Mouse (Mus musculus) yolk sac, embryonic 10.5 days (tissue): Measurements from ENCODE around the gene Aldh6a1.

Experiments
- DNase-seq: peaks from one replicate; pipeline ENCODE4 v3.0.0-alpha.2; 2017; ENCODE audit warnings: low spot score

Aldh6a1 gene

GRCm38 (mm10) chr12:84416834-84417604 is 33.8 kb downstream of the Aldh6a1 start, which contains the start of gene Rnf113a2:
TSS of gene Rnf113a2 (plus strand) at chr12:84417196.
- peak; percentile 82 for DNase-seq

GRCm38 (mm10) chr12:84408819-84409507 is 41.8 kb downstream of the Aldh6a1 start, which contains the start of the genes Entpd5 and Bbof1:
TSS of gene Entpd5 (minus strand) at chr12:84409029.
TSS of gene Bbof1 (plus strand) at chr12:84409071.
- DNase-seq, result peak; percentile 79

DNA sequence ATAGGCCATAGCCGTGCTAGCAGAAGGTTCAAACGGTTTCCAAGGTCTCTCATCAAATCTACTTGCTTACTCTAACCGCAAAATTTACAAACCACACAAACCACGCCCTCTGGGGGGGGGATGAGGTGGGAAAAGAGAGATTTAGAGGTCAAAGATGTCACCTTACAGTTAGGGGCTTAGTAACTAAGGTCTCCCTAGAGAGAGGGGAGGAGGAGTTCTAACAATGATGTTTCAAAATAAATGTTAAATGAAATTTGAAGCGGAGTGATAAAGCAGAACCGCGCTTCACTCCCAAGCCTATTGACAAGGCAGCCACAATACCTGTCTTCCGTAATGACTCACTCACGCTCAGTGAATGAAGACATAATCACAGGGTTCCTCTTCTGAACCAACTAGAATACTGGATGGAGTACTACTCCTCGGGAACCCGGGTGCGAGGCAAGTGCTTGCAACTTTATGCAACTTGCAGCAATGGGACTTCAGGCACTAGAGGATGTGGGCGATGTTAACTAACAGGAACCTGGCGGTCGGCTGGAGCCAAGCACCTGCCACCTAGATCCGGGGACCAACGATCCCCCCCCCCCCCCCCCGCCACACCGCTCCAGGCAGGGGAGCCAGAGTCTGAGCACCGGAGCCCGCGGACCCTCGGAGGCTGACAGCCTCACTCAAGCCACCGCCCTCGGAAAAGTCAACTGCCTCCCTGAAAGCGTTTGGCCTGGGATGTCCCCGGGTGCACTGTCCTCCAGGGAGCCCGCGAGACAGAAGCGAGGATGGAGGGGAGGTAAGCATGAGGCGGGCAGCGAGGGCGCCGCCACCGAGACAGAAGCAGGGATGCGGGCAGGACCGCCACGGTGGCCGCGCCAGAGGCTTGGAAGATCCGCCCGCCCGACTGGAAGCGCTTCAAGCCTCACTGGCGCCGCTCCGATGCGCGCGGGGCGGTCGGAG is 42.7 kb downstream of the Aldh6a1 start:
- peak; percentile 67 for DNase-seq

DNA sequence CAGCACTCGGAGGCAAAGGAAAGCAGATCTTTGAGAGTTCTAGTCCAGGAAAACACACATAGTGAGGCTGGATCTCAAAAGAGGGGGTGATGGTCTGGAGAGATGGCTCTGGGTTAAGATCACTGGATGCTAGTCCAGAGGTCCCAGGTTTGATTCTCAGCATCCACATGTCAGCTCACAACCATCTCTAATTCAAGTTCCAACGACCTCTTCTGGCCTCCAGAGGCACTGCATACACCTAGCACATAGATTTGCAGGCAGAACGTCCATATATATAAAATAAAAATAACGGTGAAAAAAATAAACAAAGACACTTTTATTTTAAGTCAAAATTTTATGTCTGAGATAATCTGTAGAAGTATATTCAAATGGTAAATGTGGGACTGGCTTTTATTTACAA is 43.5 kb downstream of the Aldh6a1 start:
- no peak for DNase-seq

GRCm38 (mm10) chr12:84404541-84404940 is 46.3 kb downstream of the Aldh6a1 start:
- DNase-seq, result no peak

- peak; percentile 53 for DNase-seq
Measured at GRCm38 (mm10) chr12:84402923-84403322, 47.9 kb downstream of the Aldh6a1 start.

DNA sequence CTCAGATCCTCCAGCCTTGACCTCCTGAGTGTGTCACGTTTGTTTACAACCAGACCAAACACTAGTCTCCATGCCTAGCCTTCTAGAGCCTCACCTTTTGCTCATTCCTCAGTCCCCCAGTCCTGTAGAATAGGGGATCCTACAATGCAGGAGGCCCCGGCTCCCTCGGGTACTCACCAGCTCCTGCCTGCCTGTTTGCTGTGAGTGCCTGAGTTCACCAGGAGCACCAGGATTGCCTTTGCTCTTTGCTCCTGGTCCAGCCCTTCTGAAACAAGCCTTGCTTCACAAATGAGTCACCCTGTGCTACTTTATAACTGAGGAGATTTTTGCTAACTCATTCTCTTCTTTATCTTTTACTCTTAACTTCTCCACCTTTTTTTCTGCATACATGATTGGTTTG is 50.2 kb downstream of the Aldh6a1 start:
- DNase-seq, result peak; percentile 76

DNA sequence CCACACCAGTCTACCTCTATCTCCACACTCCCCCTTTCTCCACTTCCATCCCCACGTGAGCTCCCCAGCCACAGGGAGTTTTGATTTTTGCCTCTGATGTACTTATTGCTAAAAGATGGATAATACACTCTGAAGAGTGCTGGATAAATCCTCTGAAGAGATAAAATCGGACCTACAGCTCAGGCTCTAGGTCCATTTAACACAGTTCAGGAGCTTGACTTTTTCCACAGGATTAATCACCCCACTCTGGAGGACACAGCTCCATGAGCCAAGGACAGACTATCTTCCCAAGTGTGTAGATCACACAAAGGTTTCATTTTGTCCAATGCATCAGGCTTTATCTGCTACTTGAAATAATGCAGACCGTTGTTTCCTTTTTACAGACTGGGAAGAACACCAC is 50.7 kb downstream of the Aldh6a1 start:
- no peak for DNase-seq

- no peak for DNase-seq
Measured at GRCm38 (mm10) chr12:84399663-84400062, 51.1 kb downstream of the Aldh6a1 start.

GRCm38 (mm10) chr12:84399135-84399534 is 51.7 kb downstream of the Aldh6a1 start:
- DNase-seq, result no peak

DNA sequence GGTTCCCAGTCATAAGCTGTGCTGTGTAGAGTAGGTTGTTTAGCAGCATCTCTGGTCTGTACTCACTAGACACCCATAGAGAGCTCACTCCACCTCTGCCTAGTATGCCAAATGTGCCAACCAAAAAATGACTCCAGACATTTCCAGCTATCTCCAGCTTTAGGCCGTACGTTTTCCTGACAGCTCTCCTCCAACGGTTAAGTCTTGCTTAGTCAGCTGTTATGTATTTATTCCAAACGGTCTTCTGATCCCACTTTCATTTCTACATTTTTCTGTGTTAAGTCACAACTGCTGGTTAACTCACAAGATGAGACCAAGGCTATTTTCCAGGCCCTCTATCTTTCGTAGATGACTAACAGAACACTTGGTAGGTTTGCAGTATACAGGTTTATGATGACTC is 52.2 kb downstream of the Aldh6a1 start:
- DNase-seq, result no peak

GRCm38 (mm10) chr12:84397685-84398084 is 53.1 kb downstream of the Aldh6a1 start:
- DNase-seq, result no peak

GRCm38 (mm10) chr12:84396947-84397679 is 53.7 kb downstream of the Aldh6a1 start:
- no peak for DNase-seq

- DNase-seq, result no peak
Measured at GRCm38 (mm10) chr12:84393847-84394246, 57.0 kb downstream of the Aldh6a1 start.

DNA sequence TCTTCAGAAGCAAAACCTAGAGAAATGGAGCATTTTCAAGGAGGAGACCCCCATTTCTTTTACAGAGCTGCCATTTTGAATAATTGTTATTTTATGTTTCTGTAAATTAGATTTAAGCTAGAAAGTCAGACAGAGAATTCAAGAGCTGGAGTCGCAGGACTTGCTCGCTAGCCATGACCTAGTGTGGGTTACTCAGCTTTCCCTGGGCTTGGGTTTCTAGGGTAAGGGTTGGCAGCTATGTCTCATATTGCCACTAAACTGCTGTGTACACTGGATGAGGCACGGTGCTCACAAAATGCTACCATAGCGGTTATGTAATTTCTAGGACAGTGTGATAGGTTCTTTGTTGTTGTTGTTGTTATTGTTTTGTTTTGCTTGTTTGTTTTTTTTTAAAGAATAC is 58.1 kb downstream of the Aldh6a1 start:
- DNase-seq, result no peak

GRCm38 (mm10) chr12:84390336-84390735 is 60.5 kb downstream of the Aldh6a1 start:
- DNase-seq, result no peak

- DNase-seq, result peak; percentile 65
Measured at GRCm38 (mm10) chr12:84388774-84389400, 61.9 kb downstream of the Aldh6a1 start.

DNA sequence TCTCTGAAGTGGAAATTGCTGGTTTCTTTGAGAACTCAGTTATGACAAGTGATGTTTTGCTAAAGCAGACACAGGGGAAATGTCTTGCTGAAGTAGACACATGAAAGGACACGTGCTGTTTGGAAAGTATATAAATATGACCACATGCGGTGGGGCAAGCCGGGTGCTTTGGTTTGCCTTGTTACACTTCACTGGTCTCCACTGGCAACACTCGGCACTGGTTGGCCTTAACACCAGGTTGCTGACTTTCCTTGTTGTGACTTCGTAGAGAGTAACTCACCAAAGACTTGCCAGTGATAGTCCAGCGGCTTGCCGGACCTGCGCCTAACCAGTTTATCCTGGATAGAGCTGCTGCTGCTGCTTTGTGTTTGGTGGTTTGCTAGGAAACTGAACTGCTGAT is 62.7 kb downstream of the Aldh6a1 start:
- DNase-seq, result no peak

- DNase-seq, result no peak
Measured at GRCm38 (mm10) chr12:84385408-84385807, 65.4 kb downstream of the Aldh6a1 start.

DNA sequence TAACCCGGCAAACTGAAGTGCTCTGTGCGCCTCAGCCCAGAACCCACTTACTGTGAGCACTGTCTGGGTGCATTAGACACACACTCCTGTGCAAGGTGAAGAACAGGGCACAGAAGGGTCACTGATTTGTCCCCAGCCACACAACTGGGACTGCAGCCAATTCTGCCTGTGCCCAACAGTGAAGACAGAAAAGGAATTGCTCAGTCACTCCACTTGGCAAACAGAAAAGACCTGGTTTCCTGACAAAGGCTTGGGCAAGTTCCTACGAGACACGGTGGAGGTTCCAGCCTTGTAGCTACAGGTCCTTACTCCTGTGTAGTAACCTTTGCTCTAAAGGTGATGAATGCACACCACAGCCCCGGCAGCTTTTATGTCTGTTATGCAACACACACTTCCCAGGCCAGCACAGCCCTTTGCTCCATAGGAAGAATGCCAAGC is 66.1 kb downstream of the Aldh6a1 start:
- DNase-seq, result peak; percentile 69

- no peak for DNase-seq
Measured at GRCm38 (mm10) chr12:84382369-84382768, 68.4 kb downstream of the Aldh6a1 start.
